Mouse (Mus musculus) brain, adult 2 months (tissue): ENCODE results near the gene Pfkfb4.

Source experiments
- DNase-seq: peaks from one replicate; pipeline ENCODE4 v3.0.0; 2011; ENCODE audit warnings: low read depth, low spot score

The Pfkfb4 gene

GRCm38 (mm10) chr9:108996411-108996810, 4.8 kb downstream of the Pfkfb4 start:
- no peak for DNase-seq

- DNase-seq: peak; percentile 33
Observed at GRCm38 (mm10) chr9:108998287-108999166, 6.9 kb downstream of the Pfkfb4 start.

GRCm38 (mm10) chr9:108999167-108999526, 7.6 kb downstream of the Pfkfb4 start:
- DNase-seq: peak; percentile 54

- DNase-seq: peak; percentile 83
Observed at GRCm38 (mm10) chr9:109000726-109001125, 9.1 kb downstream of the Pfkfb4 start.

GRCm38 (mm10) chr9:109003201-109003600, 11.6 kb downstream of the Pfkfb4 start:
- peak; percentile 45 for DNase-seq

GRCm38 (mm10) chr9:109007025-109007780, 15.6 kb downstream of the Pfkfb4 start:
- DNase-seq: no peak

GRCm38 (mm10) chr9:109008081-109008480, 16.5 kb downstream of the Pfkfb4 start:
- no peak for DNase-seq

- peak; percentile 82 for DNase-seq
Observed at GRCm38 (mm10) chr9:109008994-109009635, 17.5 kb downstream of the Pfkfb4 start.

GRCm38 (mm10) chr9:109009636-109010315, 18.2 kb downstream of the Pfkfb4 start:
- peak; percentile 89 for DNase-seq

- DNase-seq: no peak
Observed at GRCm38 (mm10) chr9:109010316-109010690, 18.7 kb downstream of the Pfkfb4 start.

- DNase-seq: no peak
Observed at GRCm38 (mm10) chr9:109015397-109015796, 23.8 kb downstream of the Pfkfb4 start.

GRCm38 (mm10) chr9:109016973-109017604, 25.5 kb downstream of the Pfkfb4 start:
- no peak for DNase-seq

GRCm38 (mm10) chr9:109021428-109021827, 29.9 kb downstream of the Pfkfb4 start:
- DNase-seq: no peak

GRCm38 (mm10) chr9:109022866-109023685, 31.5 kb downstream of the Pfkfb4 start:
- DNase-seq: peak; percentile 75

- DNase-seq: no peak
Observed at GRCm38 (mm10) chr9:109027521-109027920, 35.9 kb downstream of the Pfkfb4 start.

GRCm38 (mm10) chr9:109028421-109028820, 36.8 kb downstream of the Pfkfb4 start:
- no peak for DNase-seq

GRCm38 (mm10) chr9:109028919-109029318, 37.3 kb downstream of the Pfkfb4 start:
- DNase-seq: no peak

- no peak for DNase-seq
Observed at GRCm38 (mm10) chr9:109030312-109030711, 38.7 kb downstream of the Pfkfb4 start.

GRCm38 (mm10) chr9:109031001-109031400, 39.4 kb downstream of the Pfkfb4 start:
- DNase-seq: no peak

- no peak for DNase-seq
Observed at GRCm38 (mm10) chr9:109031686-109032085, 40.1 kb downstream of the Pfkfb4 start.
